Mouse (Mus musculus) spleen, adult 2 months (tissue): ENCODE data around the gene Ccdc13.

Experiments
- CTCF ChIP-seq: fragments of 200-500 bp; IDR thresholded peaks from 2 replicates; pipeline ENCODE4 v1.5.1; 2011; ENCODE audit warnings: mild to moderate bottlenecking, inconsistent platforms; ENCODE audit not compliant: insufficient read depth, insufficient read length, insufficient replicate concordance; ENCODE audit errors: extremely low read depth
- POLR2A ChIP-seq: fragments of 200-500 bp; IDR thresholded peaks from 2 replicates; pipeline ENCODE4 v1.6.1; 2011; ENCODE audit warnings: low read depth, low read length, inconsistent platforms

GRCm38 (mm10) chr9:121823991-121824390 is 15.3 kb downstream of the Ccdc13 start:
- TF ChIP-seq CTCF = no peak
- no peak for TF ChIP-seq POLR2A
